Mouse (Mus musculus): ENCODE measurements around the gene Gatad2b.

DNA sequence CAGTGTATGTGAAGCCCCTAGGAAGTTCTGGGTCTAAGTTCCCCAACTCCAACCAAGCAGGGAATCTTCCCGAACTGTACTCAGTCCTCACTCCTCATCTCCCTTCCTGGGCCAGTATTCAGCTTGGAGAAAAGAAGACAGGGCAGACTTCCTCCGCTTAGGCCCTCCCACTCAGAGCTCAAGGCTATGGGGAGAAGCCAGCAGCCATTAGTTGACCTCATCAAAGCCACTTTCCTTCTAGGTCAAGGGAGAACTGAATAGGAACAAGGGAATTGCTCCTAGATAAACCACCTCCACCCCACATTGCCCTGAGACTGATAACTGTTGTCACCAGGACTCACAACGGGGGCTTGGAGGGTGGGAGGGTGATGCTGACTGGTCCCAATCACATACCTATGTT lies 111.1 kb downstream of the Gatad2b start:
- TF ChIP-seq TAL1 (IDR thresholded peaks at IDR 0.05; ENCODE audit: low read length) (no peak), GATA1 (IDR thresholded peaks at IDR 0.05; ENCODE audit: low read length) (no peak)

Data from erythroblast, embryonic 14.5 days (primary cell).